Mouse (Mus musculus) stomach, embryonic 16.5 days (tissue): ENCODE data around the gene Fpr3. TPM values are rescaled to one million over a fixed set of nuclear protein-coding genes. Genes with fewer than 3 reads are reported as not detected.

ENCODE experiments used
- ATAC-seq: fragments of 200-750 bp; cut with Nextera tagmentation; 2 replicates; pipeline ENCODE4 v1.8.0; 2017; ENCODE audit warnings: moderate number of reproducible peaks, moderate TSS enrichment; ENCODE audit not compliant: insufficient read depth, low FRiP score
- H3K27ac ChIP-seq: fragments of 300-500 bp; sonication (generic); 2 replicates; pipeline ENCODE4 v1.5.1; 2014; ENCODE audit warnings: low read length
- H3K27me3 ChIP-seq: fragments of 300-500 bp; sonication (generic); 2 replicates; pipeline ENCODE4 v1.6.1; 2014; ENCODE audit warnings: low read length, control low read depth, mixed read lengths; ENCODE audit not compliant: control insufficient read depth, insufficient read depth
- H3K36me3 ChIP-seq: fragments of 300-500 bp; sonication (generic); 2 replicates; pipeline ENCODE4 v1.6.1; 2014; ENCODE audit warnings: low read length; ENCODE audit not compliant: control insufficient read depth, insufficient read depth
- H3K4me1 ChIP-seq: fragments of 300-500 bp; sonication (generic); 2 replicates; pipeline ENCODE4 v1.6.1; 2014; ENCODE audit warnings: low read length, control low read depth, mixed read lengths; ENCODE audit not compliant: control insufficient read depth, insufficient read depth
- H3K4me2 ChIP-seq: fragments of 300-500 bp; sonication (generic); 2 replicates; pipeline ENCODE4 v1.6.1; 2014; ENCODE audit warnings: low read depth, low read length, mixed read lengths
- H3K4me3 ChIP-seq: fragments of 300-500 bp; sonication (generic); replicated peaks from 2 replicates; pipeline ENCODE4 v1.5.1; 2014; ENCODE audit warnings: mild to moderate bottlenecking, low read length
- H3K9ac ChIP-seq: fragments of 300-500 bp; sonication (generic); 2 replicates; pipeline ENCODE4 v1.6.1; 2014; ENCODE audit warnings: low read length
- H3K9me3 ChIP-seq: fragments of 300-500 bp; sonication (generic); replicated peaks from 2 replicates; pipeline ENCODE4 v1.6.1; 2016; ENCODE audit warnings: low read length, control low read depth; ENCODE audit not compliant: control insufficient read depth
- WGBS: fragments of 180-500 bp; shearing (Covaris S2); extraction: QIAGEN DNeasy Blood & Tissue Kit; methylation state at CpG from one replicate; pipeline ENCODE4 v1.1.7; 2014; 5-methylcytosine and 5-hydroxymethylcytosine counted together
- polyA plus RNA-seq: library from polyadenylated mRNA; unstranded; fragments of >200 nt; fragmentation: Nextera tagmentation; extraction: Ambion mirVana; gene quantifications from 2 replicates; pipeline ENCODE4 v1.2.1, GENCODE M21; 2015

The Fpr3 gene
- polyA plus RNA-seq, 1 experiment from 2014 or later: not detected

DNA sequence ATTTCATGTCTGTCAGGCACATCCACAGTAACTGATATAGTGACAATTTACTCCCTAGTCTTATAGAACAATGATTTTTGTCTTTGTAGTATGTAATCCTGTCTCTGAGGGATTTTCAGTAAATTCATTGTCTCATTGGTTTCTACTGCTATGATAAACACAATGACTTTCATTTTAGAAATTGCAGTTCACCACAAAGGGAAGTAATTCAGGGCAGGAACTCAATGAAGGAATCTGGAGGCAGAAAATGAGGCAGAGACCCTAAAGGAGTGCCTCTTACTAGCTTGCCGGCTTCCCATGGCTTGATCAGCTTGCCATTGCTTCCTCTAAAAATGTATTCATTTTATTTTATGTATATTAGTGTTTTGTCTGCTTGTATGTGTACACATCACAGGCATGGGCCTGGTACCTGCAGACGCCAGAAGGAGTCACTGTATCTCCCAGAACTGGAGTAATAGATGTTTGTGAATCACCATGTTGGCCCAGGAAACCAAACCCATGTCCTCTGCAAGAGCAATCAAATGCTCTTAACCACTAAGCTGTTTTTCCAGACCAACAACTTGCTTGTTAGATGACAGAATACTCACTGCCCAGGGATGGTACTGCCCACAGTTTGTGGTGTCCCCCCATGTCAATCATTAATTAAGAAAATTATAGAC, 16.6 kb upstream of the Fpr3 start:
- Histone ChIP-seq H3K27ac (no peak overlapping the region), H3K36me3 (no peaks in the 10 kb centered on the region), H3K9me3 (0 out of 2 replicates have a peak, but pooled peaks cover 3% of the 10 kb centered on the region), H3K4me1 (no peaks in the 10 kb centered on the region), H3K9ac (no peak overlapping the region), H3K4me2 (no peak overlapping the region), H3K27me3 (no peaks in the 10 kb centered on the region), H3K4me3 (no peak overlapping the region)
- no peak for ATAC-seq
- WGBS: 80% methylated on average over 2 of the region's 2 CpGs

DNA sequence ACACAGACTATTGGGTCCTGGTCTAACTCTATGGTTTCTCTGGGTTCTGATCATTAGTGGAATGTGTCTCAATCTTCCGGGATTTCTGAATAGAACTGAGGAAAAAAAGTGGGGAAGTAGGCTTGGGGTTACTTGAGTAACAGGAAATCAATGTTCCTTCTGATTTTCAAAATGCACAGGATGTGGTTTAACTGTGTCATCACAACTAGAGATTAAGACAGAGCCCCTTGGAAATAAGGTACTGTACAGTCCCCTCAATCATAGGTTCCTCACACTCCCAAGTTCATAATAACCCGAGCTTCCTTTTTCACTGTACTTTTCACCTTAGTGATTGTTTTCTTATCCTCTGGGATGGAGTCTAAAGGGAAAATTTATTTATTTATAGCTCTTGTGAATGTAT, 16.0 kb upstream of the Fpr3 start:
- H3K27me3 ChIP-seq: no peaks in the 10 kb centered on the region
- 0 out of 2 replicates have a peak, but pooled peaks cover 3% of the 10 kb centered on the region for H3K9me3 ChIP-seq
- H3K36me3 ChIP-seq: no peaks in the 10 kb centered on the region
- no peak overlapping the region for H3K27ac ChIP-seq
- H3K4me1 ChIP-seq: no peaks in the 10 kb centered on the region
- H3K9ac ChIP-seq: no peak overlapping the region
- 85% methylated on average over 2 of the region's 2 CpGs for WGBS
- ATAC-seq: no peak
- H3K4me2 ChIP-seq: no peak overlapping the region
- H3K4me3 ChIP-seq: no peak overlapping the region

DNA sequence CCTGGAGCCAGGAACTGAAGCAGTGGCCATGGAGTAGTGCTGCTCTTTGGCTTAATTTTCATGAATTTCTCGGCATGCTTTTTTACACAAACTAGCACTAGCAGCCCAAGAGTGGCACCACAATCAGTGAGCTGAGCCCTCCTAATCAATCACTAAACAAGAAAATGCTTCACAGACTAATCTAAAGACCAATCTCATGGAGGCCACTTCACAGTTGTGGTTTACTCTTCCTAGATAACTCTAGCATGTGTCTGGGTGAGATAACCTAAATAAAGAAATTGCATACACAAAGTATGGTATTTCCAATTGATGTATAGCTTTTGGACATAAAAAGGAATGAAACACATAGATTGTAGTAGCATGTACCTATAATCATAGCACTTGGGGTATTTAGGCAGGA, 8.3 kb upstream of the Fpr3 start:
- H3K36me3 ChIP-seq: no peaks in the 10 kb centered on the region
- WGBS: 59% methylated on average over 1 of the region's 1 CpGs
- no peaks in the 10 kb centered on the region for H3K27me3 ChIP-seq
- H3K27ac ChIP-seq: no peak overlapping the region
- H3K9ac ChIP-seq: no peak overlapping the region
- no peaks in the 10 kb centered on the region for H3K4me1 ChIP-seq
- no peak for ATAC-seq
- no peaks in the 10 kb centered on the region for H3K9me3 ChIP-seq
- H3K4me2 ChIP-seq: no peak overlapping the region
- H3K4me3 ChIP-seq: no peak overlapping the region

DNA sequence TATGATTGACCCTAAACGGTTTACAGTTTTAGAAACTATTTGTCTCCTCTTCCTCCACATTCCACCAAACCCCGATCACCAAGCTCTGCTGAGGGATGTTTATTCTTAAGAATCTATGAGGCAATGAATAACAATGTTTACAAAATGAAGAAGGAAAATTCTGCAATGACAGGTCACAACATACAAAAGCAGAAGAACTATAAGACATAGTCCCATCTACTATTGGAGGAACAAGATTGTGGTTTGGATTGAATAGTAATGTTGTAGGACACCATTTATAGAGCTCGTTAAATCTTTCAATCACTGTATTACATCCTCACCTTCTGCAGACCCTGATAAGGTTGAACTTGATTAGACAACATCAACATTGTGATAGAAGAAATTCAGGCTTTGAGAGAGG, 5.0 kb upstream of the Fpr3 start:
- Histone ChIP-seq H3K9me3 (no peaks in the 10 kb centered on the region), H3K36me3 (no peaks in the 10 kb centered on the region), H3K4me3 (no peak overlapping the region), H3K4me2 (no peak overlapping the region), H3K27ac (no peak overlapping the region), H3K4me1 (no peaks in the 10 kb centered on the region), H3K9ac (no peak overlapping the region), H3K27me3 (no peaks in the 10 kb centered on the region)
- no peak for ATAC-seq
- 66% methylated on average over 3 of the region's 3 CpGs for WGBS

DNA sequence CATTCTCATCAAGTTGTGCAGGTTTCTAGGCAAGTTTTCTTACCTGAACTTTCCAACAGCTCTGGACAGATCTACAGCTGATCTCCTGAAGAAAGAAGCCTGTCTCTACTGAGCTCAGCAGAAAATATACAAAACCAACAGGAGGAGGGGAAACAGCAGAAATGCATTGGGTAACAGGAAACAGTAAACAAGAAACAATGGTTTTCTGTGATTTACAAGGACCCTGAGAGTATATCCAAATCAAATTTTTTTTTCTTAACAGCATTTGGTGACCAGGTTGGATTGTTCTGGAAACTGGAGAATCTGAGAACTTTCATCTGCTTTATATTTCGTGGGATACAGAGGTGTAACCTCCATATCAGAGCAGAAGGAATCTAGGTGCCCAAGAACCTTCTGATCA, 3.8 kb upstream of the Fpr3 start, which contains the start of gene Fpr1:
Gene Fpr1, minus strand, starts transcription at position 101 of the 400 bp plus-strand sequence.
- no peak for ATAC-seq
- WGBS: 57% methylated on average over 1 of the region's 1 CpGs
- H3K4me2 ChIP-seq: no peak within 1 kb of the TSS
- H3K9me3 ChIP-seq: no peaks in the 10 kb centered on the region
- H3K27ac ChIP-seq: no peak within 1 kb of the TSS
- no peaks in the 10 kb centered on the region for H3K36me3 ChIP-seq
- no peak within 1 kb of the TSS for H3K4me3 ChIP-seq
- H3K27me3 ChIP-seq: no peaks in the 10 kb centered on the region
- no peaks in the 10 kb centered on the region for H3K4me1 ChIP-seq
- no peak within 1 kb of the TSS for H3K9ac ChIP-seq

DNA sequence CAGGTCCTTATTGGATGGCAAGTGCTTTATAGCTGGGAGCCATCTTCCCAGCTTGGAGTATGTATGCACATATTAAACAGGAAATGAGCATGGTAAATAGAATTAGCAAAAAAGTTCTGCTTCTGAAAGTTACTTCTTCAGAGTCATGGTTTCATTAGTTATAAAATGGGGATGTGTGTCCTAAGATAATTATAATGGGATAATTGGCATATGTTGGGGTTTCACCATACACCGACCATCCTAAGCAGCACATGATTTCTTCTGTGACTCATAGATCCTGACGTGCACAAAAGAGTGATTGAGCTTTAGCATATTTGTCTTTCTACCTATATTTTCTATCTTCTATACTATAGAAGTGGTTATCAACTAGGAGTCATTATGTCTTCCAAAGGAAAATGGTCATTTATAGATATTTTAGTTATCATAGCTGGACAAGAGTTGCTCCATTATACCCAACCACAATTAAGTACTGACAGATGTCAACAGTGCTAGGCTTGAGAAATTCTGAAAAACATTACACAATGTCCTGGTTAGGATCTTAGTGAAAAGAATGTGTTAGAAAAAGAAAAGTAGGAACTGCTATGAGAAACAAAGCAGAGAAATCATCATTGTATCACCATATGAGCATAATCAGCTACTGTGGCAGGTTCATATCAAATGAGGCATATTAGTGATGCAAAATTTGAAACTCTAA, 2.2 kb downstream of the Fpr3 start:
- H3K9ac ChIP-seq: no peak overlapping the region
- no peak for ATAC-seq
- H3K4me3 ChIP-seq: no peak overlapping the region

DNA sequence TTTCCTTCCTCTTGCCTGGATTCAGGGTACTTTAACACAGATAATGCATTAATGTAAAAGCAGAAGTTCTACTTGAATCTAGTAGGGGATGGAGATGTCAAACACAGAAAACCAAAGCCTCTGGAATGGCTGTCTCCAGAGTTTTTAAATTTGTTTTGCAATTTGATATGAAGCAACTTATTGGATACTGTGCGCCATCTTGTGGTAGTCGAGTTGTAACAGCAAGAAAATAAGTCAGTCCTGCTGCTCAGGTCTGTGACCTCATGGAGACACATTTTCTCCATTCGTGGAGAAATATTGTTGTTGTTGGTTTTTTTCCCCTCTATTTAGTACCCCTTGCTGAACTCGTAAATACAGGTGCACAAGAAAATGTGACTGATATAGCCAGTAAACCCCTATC, 8.4 kb downstream of the Fpr3 start:
- Histone ChIP-seq H3K27ac (no peak overlapping the region), H3K36me3 (no peaks in the 10 kb centered on the region), H3K4me1 (no peaks in the 10 kb centered on the region), H3K9me3 (no peaks in the 10 kb centered on the region), H3K4me2 (no peak overlapping the region), H3K4me3 (no peak overlapping the region), H3K9ac (no peak overlapping the region), H3K27me3 (no peaks in the 10 kb centered on the region)
- WGBS: under 1% methylated on average over 4 of the region's 4 CpGs
- no peak for ATAC-seq

More for the DNA sequence above, 2.2 kb downstream of the Fpr3 start:
- 77% methylated on average over 2 of the region's 2 CpGs for WGBS
- no peaks in the 10 kb centered on the region for H3K36me3 ChIP-seq
- H3K27me3 ChIP-seq: no peaks in the 10 kb centered on the region
- H3K4me1 ChIP-seq: no peaks in the 10 kb centered on the region
- no peaks in the 10 kb centered on the region for H3K9me3 ChIP-seq
- H3K27ac ChIP-seq: no peak overlapping the region
- H3K4me2 ChIP-seq: no peak overlapping the region

DNA sequence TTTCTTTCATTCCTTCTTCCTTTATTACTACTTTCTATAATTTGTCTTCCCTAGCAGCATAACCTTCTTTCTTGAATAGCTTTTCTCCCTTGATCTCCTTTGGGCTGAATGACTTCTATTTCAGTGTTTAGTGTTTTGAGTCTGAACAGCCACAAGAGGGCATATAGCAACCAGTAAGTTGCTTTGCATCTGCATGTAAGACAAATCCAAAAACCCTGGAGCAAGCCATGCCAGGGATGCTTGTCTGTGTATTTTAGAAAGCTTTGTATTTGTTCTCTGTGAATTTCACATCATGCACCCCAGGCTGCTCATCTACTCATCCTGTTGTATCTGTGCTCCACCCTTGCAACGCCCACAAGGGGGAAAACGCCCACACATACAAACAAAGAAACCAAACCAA, 11.6 kb downstream of the Fpr3 start:
- H3K4me1 ChIP-seq: no peaks in the 10 kb centered on the region
- 88% methylated on average over 2 of the region's 2 CpGs for WGBS
- no peak overlapping the region for H3K9ac ChIP-seq
- no peak for ATAC-seq
- no peak overlapping the region for H3K27ac ChIP-seq
- no peaks in the 10 kb centered on the region for H3K36me3 ChIP-seq
- no peak overlapping the region for H3K4me3 ChIP-seq
- no peaks in the 10 kb centered on the region for H3K27me3 ChIP-seq
- H3K9me3 ChIP-seq: no peaks in the 10 kb centered on the region
- no peak overlapping the region for H3K4me2 ChIP-seq

DNA sequence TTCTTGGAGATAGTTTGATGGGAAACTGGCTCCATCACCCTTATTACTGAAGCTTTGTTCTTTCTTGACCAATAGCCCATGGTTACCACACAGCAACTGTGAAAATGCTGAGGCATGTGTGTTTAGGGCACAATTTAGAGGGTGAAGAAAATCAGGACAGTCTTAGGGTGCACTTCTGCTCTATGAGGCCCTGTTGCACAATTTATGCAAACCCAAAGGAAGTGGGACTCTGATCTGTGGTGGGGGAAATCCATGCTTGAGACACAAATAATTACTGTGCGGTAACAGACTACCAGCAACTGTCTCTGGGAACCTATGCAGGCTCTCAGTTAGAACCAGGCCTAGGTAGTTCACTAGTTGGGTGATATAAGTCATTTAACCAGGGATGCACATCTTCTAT, 13.1 kb downstream of the Fpr3 start:
- Histone ChIP-seq H3K4me2 (no peak overlapping the region), H3K27me3 (no peaks in the 10 kb centered on the region), H3K36me3 (no peaks in the 10 kb centered on the region), H3K9ac (no peak overlapping the region), H3K4me1 (no peaks in the 10 kb centered on the region), H3K9me3 (no peaks in the 10 kb centered on the region), H3K27ac (no peak overlapping the region), H3K4me3 (no peak overlapping the region)
- WGBS: 71% methylated on average over 1 of the region's 1 CpGs
- ATAC-seq: no peak
